Mouse (Mus musculus): ENCODE measurements around the gene Rnase1.

- TF ChIP-seq CTCF (IDR thresholded peaks at IDR 0.05; ENCODE audit: low read depth, low read length) (no peak), EP300 (IDR thresholded peaks at IDR 0.05; ENCODE audit: insufficient read depth, low read depth, low read length) (no peak)
Measured at GRCm38 (mm10) chr14:51195681-51196080, 49.1 kb upstream of the Rnase1 start.
